Mouse (Mus musculus): ENCODE measurements around the gene Olfr344. TPM values are rescaled to one million over a fixed set of nuclear protein-coding genes. Genes with fewer than 3 reads are reported as not detected.

The Olfr344 gene
- polyA plus RNA-seq (2015; fragmentation: Nextera tagmentation; extraction: Ambion mirVana) = not detected in 2 replicates

DNA sequence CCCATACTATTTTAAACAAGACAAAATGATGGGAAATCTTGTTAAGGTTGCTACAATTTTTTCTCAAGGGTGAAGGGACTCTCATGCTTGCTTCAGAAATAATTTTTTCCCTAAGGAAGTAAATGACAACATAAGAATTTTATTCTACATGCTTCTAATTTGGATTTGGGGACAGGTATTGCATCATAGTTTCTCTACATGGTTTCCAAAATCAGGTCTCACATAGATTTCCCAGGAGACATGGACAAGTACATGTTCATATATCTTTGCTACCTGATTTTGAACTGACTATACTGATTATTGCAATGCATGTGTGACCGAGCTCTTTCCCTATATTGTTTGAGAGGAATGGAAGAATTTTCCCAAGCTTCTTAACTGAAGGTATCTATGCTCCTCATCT lies at the start of gene Olfr344:
Olfr344 (plus strand) TSS at position 301 of the 400 bp plus-strand sequence.
- H3K4me2 ChIP-seq (ENCODE audit: low read depth, low read length) = no peak within 1 kb of the TSS
- no peaks in the 10 kb centered on the region for H3K27me3 ChIP-seq (ENCODE audit: control insufficient read depth, insufficient read depth, low read length)
- H3K4me3 ChIP-seq (ENCODE audit: low read length) = no peak within 1 kb of the TSS
- H3K4me1 ChIP-seq (ENCODE audit: control insufficient read depth, insufficient read depth, low read length) = no peaks in the 10 kb centered on the region
- no peak within 1 kb of the TSS for H3K27ac ChIP-seq (ENCODE audit: low read length)
- no peaks in the 10 kb centered on the region for H3K36me3 ChIP-seq (ENCODE audit: control insufficient read depth, insufficient read depth)
- ATAC-seq (replicated peaks; ENCODE audit: extremely low read depth, insufficient read depth, low FRiP score) = no peak
- WGBS = 72% methylated on average over 1 of the region's 1 CpGs
- H3K9me3 ChIP-seq (replicated peaks; ENCODE audit: control insufficient read depth, low read length) = no peaks in the 10 kb centered on the region
- no peak within 1 kb of the TSS for H3K9ac ChIP-seq (ENCODE audit: low read length)

DNA sequence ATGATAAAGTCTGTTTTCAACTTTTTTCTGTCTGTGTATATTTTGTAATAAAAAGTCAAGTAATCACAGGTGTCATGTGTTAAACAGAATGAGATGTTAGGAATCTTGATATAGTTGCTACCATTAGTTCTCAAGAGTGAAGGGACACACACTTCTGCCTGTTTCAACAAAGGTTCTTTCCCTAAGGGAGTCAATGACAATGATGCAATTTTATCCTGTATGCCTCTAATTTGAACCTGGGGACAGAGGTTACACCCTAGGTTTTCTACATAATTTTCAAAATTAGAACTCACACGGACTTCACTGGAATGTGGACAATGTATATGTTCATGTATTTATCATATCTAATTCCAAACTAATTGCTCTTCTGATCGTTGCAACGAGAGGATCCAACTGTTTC lies 41.8 kb upstream of the Olfr344 start, which contains the start of gene Olfr342:
Olfr342 (plus strand) TSS at position 301 of the 400 bp plus-strand sequence.
- 54% methylated on average over 3 of the region's 3 CpGs for WGBS

DNA sequence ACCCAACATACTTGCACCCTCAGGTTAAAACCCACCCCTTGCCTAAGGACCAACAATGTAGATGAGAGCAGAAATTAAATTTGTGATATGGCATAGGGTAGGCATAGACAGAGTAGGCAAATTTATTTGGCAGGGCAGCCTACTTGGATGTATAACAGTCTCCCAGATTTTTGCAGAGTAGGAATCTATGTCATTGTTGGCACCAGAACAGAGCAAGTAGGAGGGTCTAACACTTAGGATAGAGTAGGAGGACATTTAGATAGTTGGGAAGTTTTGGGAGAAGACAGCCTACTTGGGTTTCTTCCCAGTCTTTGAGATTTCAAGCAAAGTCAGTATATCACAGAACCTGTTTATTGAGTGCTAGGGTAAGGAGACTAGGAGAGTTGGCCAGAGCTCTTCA lies 1.3 kb upstream of the Olfr344 start:
- H3K9me3 ChIP-seq (replicated peaks; ENCODE audit: control insufficient read depth, low read length) = no peaks in the 10 kb centered on the region
- no peak overlapping the region for H3K9ac ChIP-seq (ENCODE audit: low read length)
- no peak overlapping the region for H3K4me3 ChIP-seq (ENCODE audit: low read length)
- no peak for ATAC-seq (replicated peaks; ENCODE audit: extremely low read depth, insufficient read depth, low FRiP score)
- no peaks in the 10 kb centered on the region for H3K4me1 ChIP-seq (ENCODE audit: control insufficient read depth, insufficient read depth, low read length)
- no peaks in the 10 kb centered on the region for H3K36me3 ChIP-seq (ENCODE audit: control insufficient read depth, insufficient read depth)
- no peaks in the 10 kb centered on the region for H3K27me3 ChIP-seq (ENCODE audit: control insufficient read depth, insufficient read depth, low read length)
- no peak overlapping the region for H3K27ac ChIP-seq (ENCODE audit: low read length)
- H3K4me2 ChIP-seq (ENCODE audit: low read depth, low read length) = no peak overlapping the region

More for the DNA sequence above, 41.8 kb upstream of the Olfr344 start, which contains the start of gene Olfr342:
- no peak within 1 kb of the TSS for H3K4me3 ChIP-seq (ENCODE audit: low read length)
- no peak within 1 kb of the TSS for H3K27ac ChIP-seq (ENCODE audit: low read length)
- no peaks in the 10 kb centered on the region for H3K36me3 ChIP-seq (ENCODE audit: control insufficient read depth, insufficient read depth)
- no peak for ATAC-seq (replicated peaks; ENCODE audit: extremely low read depth, insufficient read depth, low FRiP score)
- no peaks in the 10 kb centered on the region for H3K27me3 ChIP-seq (ENCODE audit: control insufficient read depth, insufficient read depth, low read length)
- H3K9ac ChIP-seq (ENCODE audit: low read length) = no peak within 1 kb of the TSS
- H3K4me1 ChIP-seq (ENCODE audit: control insufficient read depth, insufficient read depth, low read length) = no peaks in the 10 kb centered on the region
- H3K9me3 ChIP-seq (replicated peaks; ENCODE audit: control insufficient read depth, low read length) = peaks cover 5% of the 10 kb centered on the region
- no peak within 1 kb of the TSS for H3K4me2 ChIP-seq (ENCODE audit: low read depth, low read length)

DNA sequence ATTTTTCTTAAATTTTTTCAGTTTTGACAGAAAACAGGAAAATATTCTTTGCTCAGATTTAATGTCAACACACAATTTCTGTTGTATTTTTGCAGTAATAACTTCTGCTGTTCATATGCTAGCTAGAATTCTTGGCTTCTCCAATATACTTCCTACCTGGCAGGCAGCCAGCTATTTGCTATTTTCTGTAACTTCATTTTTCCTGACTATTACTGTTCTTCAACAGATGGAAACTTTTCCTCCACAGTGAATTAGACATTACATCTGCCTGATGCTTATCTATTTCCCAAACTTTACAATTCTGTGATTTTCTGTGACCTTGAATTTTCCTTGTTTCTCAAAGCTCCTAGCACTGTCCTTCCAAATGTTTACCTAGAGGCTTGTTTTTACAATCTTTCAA lies 560 bp downstream of the Olfr344 start:
- Histone ChIP-seq H3K36me3 (ENCODE audit: control insufficient read depth, insufficient read depth) (no peaks in the 10 kb centered on the region), H3K9me3 (replicated peaks; ENCODE audit: control insufficient read depth, low read length) (no peaks in the 10 kb centered on the region), H3K27me3 (ENCODE audit: control insufficient read depth, insufficient read depth, low read length) (no peaks in the 10 kb centered on the region), H3K4me2 (ENCODE audit: low read depth, low read length) (no peak overlapping the region), H3K4me3 (ENCODE audit: low read length) (no peak overlapping the region), H3K4me1 (ENCODE audit: control insufficient read depth, insufficient read depth, low read length) (no peaks in the 10 kb centered on the region), H3K9ac (ENCODE audit: low read length) (no peak overlapping the region), H3K27ac (ENCODE audit: low read length) (no peak overlapping the region)
- no peak for ATAC-seq (replicated peaks; ENCODE audit: extremely low read depth, insufficient read depth, low FRiP score)

DNA sequence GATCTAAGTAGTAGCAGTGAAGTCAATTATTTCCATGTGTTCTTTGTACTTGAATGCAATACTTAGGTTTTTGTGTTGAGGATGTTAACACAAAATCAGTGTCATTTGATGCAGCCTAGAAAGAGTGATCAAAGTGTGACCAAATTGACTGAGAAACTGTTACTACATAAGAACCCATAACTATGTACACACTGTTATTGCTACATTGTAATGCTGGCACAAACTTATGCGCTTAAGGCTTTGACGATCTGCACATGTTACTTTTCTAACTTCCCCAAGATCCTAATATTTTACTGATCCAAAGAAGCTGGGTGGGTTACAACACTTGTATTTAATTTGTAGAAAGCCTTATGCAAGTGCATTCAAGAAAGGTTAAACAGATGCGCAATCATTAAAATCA lies 1.4 kb downstream of the Olfr344 start:
- 95% methylated on average over 3 of the region's 3 CpGs for WGBS
- no peak for ATAC-seq (replicated peaks; ENCODE audit: extremely low read depth, insufficient read depth, low FRiP score)

More for the DNA sequence above, 1.4 kb downstream of the Olfr344 start:
- Histone ChIP-seq H3K9me3 (replicated peaks; ENCODE audit: control insufficient read depth, low read length) (no peaks in the 10 kb centered on the region), H3K9ac (ENCODE audit: low read length) (no peak overlapping the region), H3K27ac (ENCODE audit: low read length) (no peak overlapping the region), H3K27me3 (ENCODE audit: control insufficient read depth, insufficient read depth, low read length) (no peaks in the 10 kb centered on the region), H3K4me3 (ENCODE audit: low read length) (no peak overlapping the region), H3K4me1 (ENCODE audit: control insufficient read depth, insufficient read depth, low read length) (no peaks in the 10 kb centered on the region), H3K36me3 (ENCODE audit: control insufficient read depth, insufficient read depth) (no peaks in the 10 kb centered on the region), H3K4me2 (ENCODE audit: low read depth, low read length) (no peak overlapping the region)

Other genes with a start within 250 kb of the Olfr344 start
- gene Olfr338, start 193.1 kb upstream of the Olfr344 start, polyA plus RNA-seq (2015; fragmentation: Nextera tagmentation; extraction: Ambion mirVana) = not detected in 2 replicates
- not detected in 2 replicates for gene Olfr339, start 147.7 kb upstream of the Olfr344 start, polyA plus RNA-seq (2015; fragmentation: Nextera tagmentation; extraction: Ambion mirVana)
- gene Olfr340, start 114.1 kb upstream of the Olfr344 start, polyA plus RNA-seq (2015; fragmentation: Nextera tagmentation; extraction: Ambion mirVana) = not detected in 2 replicates
- gene Olfr341, start 84.2 kb upstream of the Olfr344 start, polyA plus RNA-seq (2015; fragmentation: Nextera tagmentation; extraction: Ambion mirVana) = not detected in 2 replicates
- not detected in 2 replicates for gene Olfr342, start 41.7 kb upstream of the Olfr344 start, polyA plus RNA-seq (2015; fragmentation: Nextera tagmentation; extraction: Ambion mirVana)
- not detected in 2 replicates for gene Olfr345, start 73.4 kb downstream of the Olfr344 start, polyA plus RNA-seq (2015; fragmentation: Nextera tagmentation; extraction: Ambion mirVana)
- gene Olfr346, start 119.1 kb downstream of the Olfr344 start, polyA plus RNA-seq (2015; fragmentation: Nextera tagmentation; extraction: Ambion mirVana) = not detected in 2 replicates
- not detected in 2 replicates for gene Olfr347, start 165.2 kb downstream of the Olfr344 start, polyA plus RNA-seq (2015; fragmentation: Nextera tagmentation; extraction: Ambion mirVana)
- not detected in 2 replicates for gene Olfr348, start 217.6 kb downstream of the Olfr344 start, polyA plus RNA-seq (2015; fragmentation: Nextera tagmentation; extraction: Ambion mirVana)
- not detected in 2 replicates for gene Olfr50, start 223.9 kb downstream of the Olfr344 start, polyA plus RNA-seq (2015; fragmentation: Nextera tagmentation; extraction: Ambion mirVana)